Mouse (Mus musculus): ENCODE measurements at regions not wholly inside any gene's neighbourhood (a gene's known extent, or its start where the extent isn't known, plus 50 kb on each side); places are given as distances from the start of the nearest gene placed in this dataset.
A peak's percentile ranks its signal among the peaks of the same experiment; 100 is the strongest.

- ATAC-seq: no peak
- 81% methylated on average over 7 of the region's 7 CpGs for WGBS
- Histone ChIP-seq H3K4me1 (no peaks in the 10 kb centered on the region), H3K27me3 (no peaks in the 10 kb centered on the region), H3K27ac (no peak overlapping the region), H3K9ac (no peak overlapping the region), H3K4me3 (no peak overlapping the region), H3K9me3 (replicated peaks) (no peaks in the 10 kb centered on the region), H3K4me2 (no peak overlapping the region), H3K36me3 (ENCODE audit: poor library complexity, severe bottlenecking) (no peaks in the 10 kb centered on the region)
These were observed 511.5 kb downstream of the Phf3 start for GRCm38 (mm10) chr1:30362072-30362769.

GRCm38 (mm10) chr1:30320657-30321262 lies 553.0 kb downstream of the Phf3 start:
- 83% methylated on average over 6 of the region's 6 CpGs for WGBS
- no peak overlapping the region for H3K4me2 ChIP-seq
- no peaks in the 10 kb centered on the region for H3K4me1 ChIP-seq
- H3K27ac ChIP-seq: no peak overlapping the region
- H3K9ac ChIP-seq: no peak overlapping the region
- H3K4me3 ChIP-seq: no peak overlapping the region
- ATAC-seq: no peak
- H3K9me3 ChIP-seq (replicated peaks): no peaks in the 10 kb centered on the region
- no peaks in the 10 kb centered on the region for H3K27me3 ChIP-seq
- H3K36me3 ChIP-seq (ENCODE audit: poor library complexity, severe bottlenecking): no peaks in the 10 kb centered on the region

DNA sequence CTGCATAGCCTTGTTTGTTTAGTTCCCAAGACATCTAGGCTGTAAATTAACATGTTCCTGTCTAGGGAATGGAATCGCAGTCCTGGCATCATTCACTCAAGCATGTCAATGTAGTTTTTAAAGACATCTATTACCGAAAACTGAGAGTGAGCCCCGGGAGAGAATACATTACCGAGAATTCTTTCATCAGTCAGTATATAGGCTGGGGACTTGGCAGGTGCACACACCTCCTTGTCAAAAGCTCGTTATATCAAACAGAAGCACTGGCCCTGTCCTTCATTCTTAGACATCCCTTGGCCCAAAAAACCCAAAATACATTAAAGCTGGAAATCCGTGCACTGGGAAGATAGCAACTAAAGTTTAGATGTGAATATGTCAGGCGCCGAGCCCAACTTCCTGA lies 555.5 kb downstream of the Phf3 start:
- no peaks in the 10 kb centered on the region for H3K4me1 ChIP-seq
- no peaks in the 10 kb centered on the region for H3K27me3 ChIP-seq
- no peak overlapping the region for H3K4me2 ChIP-seq
- no peak overlapping the region for H3K4me3 ChIP-seq
- H3K9me3 ChIP-seq (replicated peaks): no peaks in the 10 kb centered on the region
- no peak for ATAC-seq
- no peak overlapping the region for H3K27ac ChIP-seq
- H3K36me3 ChIP-seq (ENCODE audit: poor library complexity, severe bottlenecking): no peaks in the 10 kb centered on the region
- H3K9ac ChIP-seq: no peak overlapping the region
- WGBS: 78% methylated on average over 8 of the region's 8 CpGs

DNA sequence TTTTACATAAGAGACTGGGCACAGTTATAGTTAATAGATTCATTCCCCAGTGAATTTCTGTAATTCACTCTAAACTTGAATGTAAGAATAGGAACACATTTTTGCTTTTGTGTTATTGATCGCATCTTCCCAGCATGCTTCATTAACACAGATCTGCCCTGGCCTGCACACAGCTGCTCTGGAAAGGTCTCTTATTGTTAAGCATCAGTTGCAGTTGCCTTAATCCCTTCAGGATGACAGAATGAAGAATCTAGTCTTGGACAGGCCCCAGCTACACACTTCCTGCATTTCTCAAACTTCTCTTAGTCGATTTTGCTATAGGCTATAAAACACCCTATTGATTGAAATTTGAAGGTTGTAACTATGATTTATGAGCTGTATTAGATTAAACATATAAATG lies 584.6 kb downstream of the Phf3 start:
- Histone ChIP-seq H3K9ac (no peak overlapping the region), H3K27me3 (no peaks in the 10 kb centered on the region), H3K27ac (no peak overlapping the region), H3K4me1 (no peaks in the 10 kb centered on the region), H3K36me3 (ENCODE audit: poor library complexity, severe bottlenecking) (no peaks in the 10 kb centered on the region), H3K4me3 (no peak overlapping the region), H3K4me2 (no peak overlapping the region), H3K9me3 (replicated peaks) (no peaks in the 10 kb centered on the region)
- ATAC-seq: no peak
- WGBS: 40% methylated on average over 2 of the region's 2 CpGs

DNA sequence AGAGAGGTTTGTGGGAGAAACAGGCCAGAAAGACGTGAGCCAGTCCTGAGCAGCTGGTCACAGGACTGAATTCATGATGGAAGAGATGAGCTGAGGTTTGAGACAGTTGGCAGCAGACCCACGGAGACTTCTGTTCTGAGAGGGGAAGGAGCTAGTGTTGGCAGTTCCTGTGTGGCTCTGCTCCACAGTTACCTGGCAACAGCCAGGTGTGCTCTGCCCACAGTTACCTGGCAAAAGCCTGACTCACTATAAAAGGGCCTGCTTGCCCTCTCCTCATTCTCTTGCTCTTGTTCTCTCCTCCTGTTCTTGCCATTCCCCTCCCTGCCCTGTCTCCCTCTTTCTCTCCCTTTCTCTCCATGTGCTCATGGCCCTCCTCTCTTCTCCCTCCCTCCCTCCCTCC lies 611.3 kb downstream of the Phf3 start:
- ATAC-seq: no peak
- H3K4me2 ChIP-seq: no peak overlapping the region
- H3K4me3 ChIP-seq: no peak overlapping the region
- H3K27me3 ChIP-seq: no peaks in the 10 kb centered on the region
- H3K36me3 ChIP-seq (ENCODE audit: poor library complexity, severe bottlenecking): no peaks in the 10 kb centered on the region
- H3K9me3 ChIP-seq (replicated peaks): no peaks in the 10 kb centered on the region
- no peaks in the 10 kb centered on the region for H3K4me1 ChIP-seq
- H3K9ac ChIP-seq: no peak overlapping the region
- 58% methylated on average over 2 of the region's 2 CpGs for WGBS
- no peak overlapping the region for H3K27ac ChIP-seq

GRCm38 (mm10) chr1:30259547-30259946 lies 614.2 kb downstream of the Phf3 start:
- Histone ChIP-seq H3K9me3 (replicated peaks) (no peaks in the 10 kb centered on the region), H3K27ac (no peak overlapping the region), H3K4me2 (no peak overlapping the region), H3K4me1 (no peaks in the 10 kb centered on the region), H3K36me3 (ENCODE audit: poor library complexity, severe bottlenecking) (no peaks in the 10 kb centered on the region), H3K4me3 (no peak overlapping the region), H3K27me3 (no peaks in the 10 kb centered on the region), H3K9ac (no peak overlapping the region)
- ATAC-seq: no peak
- WGBS: 75% methylated on average over 3 of the region's 3 CpGs

DNA sequence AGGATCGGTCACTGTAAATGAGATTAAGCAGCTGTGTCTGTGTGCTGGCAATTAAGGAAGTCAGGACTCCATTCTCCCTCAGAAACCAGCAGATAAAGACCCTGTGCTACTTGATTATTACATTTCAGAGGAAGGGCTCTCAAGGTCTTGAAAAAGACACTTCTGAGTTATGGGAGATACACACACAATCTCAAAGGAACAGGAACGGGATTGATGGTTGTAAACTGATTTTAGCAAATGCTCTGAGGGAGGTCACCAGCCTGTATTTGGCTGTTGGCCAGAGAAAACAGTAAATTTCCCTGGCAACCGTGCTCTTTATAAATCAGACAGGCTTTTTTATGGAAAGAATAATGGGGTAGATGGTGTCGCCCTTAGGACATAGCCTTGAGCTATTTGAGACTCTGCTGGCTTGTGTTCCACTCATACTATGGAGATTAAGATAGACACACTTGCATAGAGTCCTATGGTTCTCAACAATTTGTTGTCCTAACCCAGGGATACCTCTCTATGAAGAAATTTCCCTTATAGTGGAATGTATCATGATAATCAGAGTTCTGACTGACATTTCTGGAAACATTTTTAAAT lies 656.9 kb downstream of the Phf3 start:
- H3K27me3 ChIP-seq: no peaks in the 10 kb centered on the region
- no peaks in the 10 kb centered on the region for H3K36me3 ChIP-seq (ENCODE audit: poor library complexity, severe bottlenecking)
- H3K4me3 ChIP-seq: no peak overlapping the region
- no peak overlapping the region for H3K4me2 ChIP-seq
- no peak for ATAC-seq
- H3K9me3 ChIP-seq (replicated peaks): no peaks in the 10 kb centered on the region
- 0 out of 2 replicates have a peak, but pooled peaks cover 4% of the 10 kb centered on the region for H3K4me1 ChIP-seq
- H3K9ac ChIP-seq: no peak overlapping the region
- WGBS: 55% methylated on average over 4 of the region's 4 CpGs
- H3K27ac ChIP-seq: no peak overlapping the region

GRCm38 (mm10) chr1:30204608-30205262 lies 669.0 kb downstream of the Phf3 start:
- Histone ChIP-seq H3K4me3 (no peak overlapping the region), H3K27ac (no peak overlapping the region), H3K4me2 (no peak overlapping the region), H3K9me3 (replicated peaks) (no peaks in the 10 kb centered on the region), H3K36me3 (ENCODE audit: poor library complexity, severe bottlenecking) (no peaks in the 10 kb centered on the region), H3K4me1 (no peaks in the 10 kb centered on the region), H3K9ac (no peak overlapping the region), H3K27me3 (no peaks in the 10 kb centered on the region)
- ATAC-seq: peak; percentile 71; the same call in 1 of the 2 replicates
- WGBS: 79% methylated on average over 2 of the region's 2 CpGs

- WGBS: 18% methylated on average over 2 of the region's 2 CpGs
- no peaks in the 10 kb centered on the region for H3K27me3 ChIP-seq
- ATAC-seq: no peak
- no peaks in the 10 kb centered on the region for H3K36me3 ChIP-seq (ENCODE audit: poor library complexity, severe bottlenecking)
- H3K4me3 ChIP-seq: no peak overlapping the region
- H3K4me1 ChIP-seq: no peaks in the 10 kb centered on the region
- H3K27ac ChIP-seq: no peak overlapping the region
- no peaks in the 10 kb centered on the region for H3K9me3 ChIP-seq (replicated peaks)
- H3K4me2 ChIP-seq: no peak overlapping the region
- no peak overlapping the region for H3K9ac ChIP-seq
These were observed 697.5 kb downstream of the Phf3 start for GRCm38 (mm10) chr1:30176225-30176624.

DNA sequence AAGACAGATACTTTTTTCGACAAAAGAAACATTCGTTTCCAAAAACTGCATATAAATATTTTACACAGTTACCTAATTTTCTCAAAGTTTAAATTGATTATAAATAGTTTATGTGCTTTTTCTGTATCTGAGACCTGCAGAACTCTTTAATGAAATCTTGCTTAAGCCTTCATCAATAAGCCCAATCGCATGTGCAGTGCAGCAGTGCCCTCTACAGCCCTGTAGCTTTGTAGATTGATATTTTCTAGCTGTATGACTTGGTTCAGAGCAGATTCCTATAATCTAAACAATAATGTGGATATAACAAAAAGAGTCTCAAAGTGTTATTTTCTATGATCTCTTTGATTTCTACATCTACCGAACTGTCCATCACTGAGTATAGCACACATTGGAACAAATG lies 728.7 kb downstream of the Phf3 start:
- Histone ChIP-seq H3K4me1 (no peaks in the 10 kb centered on the region), H3K4me3 (no peak overlapping the region), H3K27me3 (no peaks in the 10 kb centered on the region), H3K9ac (no peak overlapping the region), H3K27ac (no peak overlapping the region), H3K4me2 (no peak overlapping the region), H3K9me3 (replicated peaks) (no peaks in the 10 kb centered on the region), H3K36me3 (ENCODE audit: poor library complexity, severe bottlenecking) (no peaks in the 10 kb centered on the region)
- 87% methylated on average over 4 of the region's 4 CpGs for WGBS
- ATAC-seq: peak; percentile 57; the same call in 1 of the 2 replicates

GRCm38 (mm10) chr1:30114186-30114585 lies 759.5 kb downstream of the Phf3 start:
- no peaks in the 10 kb centered on the region for H3K36me3 ChIP-seq (ENCODE audit: poor library complexity, severe bottlenecking)
- no peak overlapping the region for H3K27ac ChIP-seq
- ATAC-seq: no peak
- no peaks in the 10 kb centered on the region for H3K9me3 ChIP-seq (replicated peaks)
- no peak overlapping the region for H3K9ac ChIP-seq
- 85% methylated on average over 3 of the region's 3 CpGs for WGBS
- H3K4me1 ChIP-seq: no peaks in the 10 kb centered on the region
- H3K4me3 ChIP-seq: no peak overlapping the region
- H3K27me3 ChIP-seq: no peaks in the 10 kb centered on the region
- H3K4me2 ChIP-seq: no peak overlapping the region

Measured in forebrain, embryonic 13.5 days (tissue).